Mouse (Mus musculus) left cerebral cortex, postnatal 36 days (tissue): Measurements from ENCODE around the gene Kcnmb1. TPM values are rescaled to one million over a fixed set of nuclear protein-coding genes. Genes with fewer than 3 reads are reported as not detected.

Experiments used
- DNase-seq, 2 experiments: peaks; one replicate each; pipeline ENCODE4 v3.0.0; 2021 to 2022; ENCODE audit warnings: low spot score in 2 of 2, mixed read lengths in 1 of 2
- intact Hi-C: fragments of 180-260 bp; cut with DNase I; formaldehyde crosslinking; loops from one replicate; pipeline ENCODE4 v1.15.1; 2025
- total RNA-seq, 2 experiments: library from RNA; stranded (reverse); gene quantifications; 2 replicates each; pipeline ENCODE4 v1.2.3; 2021

The Kcnmb1 gene
- total RNA-seq, 2 experiments from 2014 or later: 0.32 to 0.43 TPM

GRCm38 (mm10) chr11:33986525-33986924 lies 23.7 kb downstream of the Kcnmb1 start:
- DNase-seq: no peak
- intact Hi-C loops: no loop called here

- DNase-seq: no peak
- intact Hi-C loops: no loop called here
These were observed 27.2 kb downstream of the Kcnmb1 start for GRCm38 (mm10) chr11:33990002-33990401.

DNA sequence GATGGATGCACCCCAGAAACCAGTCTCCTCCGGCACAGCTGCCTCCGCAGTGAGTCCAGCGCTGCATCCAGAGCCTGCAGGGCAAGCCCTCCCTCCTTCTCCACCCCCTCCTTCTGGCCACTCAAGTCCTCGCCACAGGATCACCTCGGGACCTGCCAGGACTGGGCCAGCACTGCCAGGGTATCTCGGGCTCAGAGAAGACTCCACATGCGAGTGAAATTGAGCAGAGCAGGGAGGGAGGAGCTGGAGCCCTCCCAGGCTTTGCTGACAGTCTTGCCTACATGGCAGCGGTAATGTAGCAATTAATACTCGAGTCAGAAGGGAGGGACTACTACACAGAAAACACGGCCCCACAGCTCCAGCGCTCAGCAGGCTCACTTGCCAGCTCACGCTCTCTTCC lies 30.1 kb downstream of the Kcnmb1 start, which contains the start of gene Kcnip1:
Gene Kcnip1, minus strand, starts transcription at position 215 of the 400 bp plus-strand sequence.
- no peak for DNase-seq
- intact Hi-C loops: no loop called here

- intact Hi-C loops: no loop called here
- no peak for DNase-seq
These were observed 30.7 kb downstream of the Kcnmb1 start for GRCm38 (mm10) chr11:33993496-33993895.

GRCm38 (mm10) chr11:33998244-33998643 lies 35.4 kb downstream of the Kcnmb1 start:
- intact Hi-C loops: no loop called here
- DNase-seq: no peak

GRCm38 (mm10) chr11:34000416-34000815 lies 37.6 kb downstream of the Kcnmb1 start:
- no peak for DNase-seq
- intact Hi-C loops: loop anchor here (10.0 kb wide), 2 partner anchors 214 to 266 kb away; no protein-coding TSS in a partner anchor

- intact Hi-C loops: loop anchor here (10.0 kb wide), 2 partner anchors 213 to 267 kb away; no protein-coding TSS in a partner anchor
- peak; percentile 47 to 57 for DNase-seq
These were observed 39.3 kb downstream of the Kcnmb1 start for GRCm38 (mm10) chr11:34001938-34002592.

DNA sequence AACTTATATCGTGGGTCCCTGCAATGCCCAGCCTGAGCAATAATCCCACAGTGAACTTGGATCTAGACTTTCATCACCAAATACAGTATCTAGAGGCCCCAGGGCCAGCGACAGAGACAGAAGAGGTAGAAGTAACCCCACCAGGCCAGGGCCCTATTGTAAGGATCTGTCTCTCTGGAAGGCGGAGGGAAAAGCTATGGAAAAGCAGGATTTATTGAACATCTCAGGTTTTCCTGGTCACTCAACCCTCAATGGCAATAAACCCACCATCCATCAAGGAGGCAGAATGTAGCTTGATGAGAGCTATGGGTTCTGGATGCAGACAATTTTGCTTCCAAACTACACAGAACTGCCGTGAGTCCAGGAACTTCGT lies 39.8 kb downstream of the Kcnmb1 start:
- intact Hi-C loops: loop anchor here (10.0 kb wide), 2 partner anchors 212 to 268 kb away; no protein-coding TSS in a partner anchor
- no peak for DNase-seq

DNA sequence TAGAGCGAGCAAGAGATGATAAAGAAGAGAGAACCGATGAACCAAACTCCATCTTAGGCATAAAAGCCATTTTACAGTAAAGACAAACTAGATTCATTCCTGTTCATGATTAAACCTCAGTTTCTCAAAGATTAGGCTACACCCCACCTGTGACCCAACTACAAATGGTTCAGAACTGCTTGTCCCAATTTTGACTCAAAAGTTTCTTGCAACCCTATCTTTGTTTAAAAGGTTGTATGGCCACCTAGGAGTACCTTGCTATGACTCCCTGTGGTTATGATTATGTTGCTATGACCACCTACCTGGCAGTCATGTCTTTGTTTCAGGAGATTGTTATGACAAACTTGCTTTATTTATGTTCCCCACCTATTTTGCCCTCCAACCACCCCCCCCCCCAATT lies 44.8 kb downstream of the Kcnmb1 start:
- intact Hi-C loops: loop anchor here (5.0 to 10.0 kb wide), 4 partner anchors 65 to 273 kb away; no protein-coding TSS in a partner anchor
- DNase-seq: no peak

GRCm38 (mm10) chr11:34008214-34008613 lies 45.4 kb downstream of the Kcnmb1 start:
- DNase-seq: no peak
- intact Hi-C loops: loop anchor here (5.0 to 10.0 kb wide), 4 partner anchors 64 to 273 kb away; no protein-coding TSS in a partner anchor

GRCm38 (mm10) chr11:34008702-34009101 lies 45.9 kb downstream of the Kcnmb1 start:
- intact Hi-C loops: loop anchor here (5.0 to 10.0 kb wide), 4 partner anchors 64 to 274 kb away; no protein-coding TSS in a partner anchor

DNA sequence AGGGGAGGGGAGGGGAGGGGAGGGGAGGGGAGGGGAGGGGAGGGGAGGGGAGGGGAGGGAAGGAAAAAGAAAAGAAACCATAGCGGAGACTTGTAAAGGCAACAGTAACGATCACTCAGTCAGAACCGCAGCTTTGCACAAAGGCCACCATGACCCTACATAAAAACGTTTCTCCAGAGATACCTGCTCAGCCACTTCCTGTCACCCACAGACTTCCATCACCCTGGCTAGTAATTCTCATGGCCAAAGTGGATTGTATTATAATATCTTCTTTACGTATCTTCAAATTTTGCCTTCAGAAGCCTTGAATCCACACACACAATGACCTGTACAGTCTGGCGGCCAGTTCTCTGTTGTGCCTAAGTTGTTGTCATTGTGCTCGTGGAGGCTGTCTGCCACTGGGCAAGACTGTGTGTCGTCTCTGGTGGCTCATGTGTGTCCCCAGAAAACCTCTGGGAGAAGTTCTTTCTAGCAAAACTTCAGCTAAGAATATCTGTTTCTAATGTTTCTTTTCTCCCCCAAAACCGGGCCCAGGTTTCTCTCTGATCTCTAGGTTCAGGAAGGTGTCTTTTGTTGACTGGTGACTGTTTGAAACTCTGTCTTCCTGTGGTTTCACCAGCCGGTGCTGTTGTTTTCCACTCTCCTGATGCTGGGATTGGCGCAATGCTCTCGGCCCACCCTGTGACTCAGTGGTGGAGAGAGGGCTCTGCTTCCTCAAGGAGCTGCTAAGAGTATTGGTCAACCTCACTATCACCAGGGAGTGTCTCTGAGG lies 46.7 kb downstream of the Kcnmb1 start:
- intact Hi-C loops: loop anchor here (5.0 to 10.0 kb wide), 4 partner anchors 63 to 275 kb away; no protein-coding TSS in a partner anchor
- DNase-seq: no peak

More at GRCm38 (mm10) chr11:34008702-34009101, 45.9 kb downstream of the Kcnmb1 start:
- DNase-seq: peak; percentile 18 to 54

DNA sequence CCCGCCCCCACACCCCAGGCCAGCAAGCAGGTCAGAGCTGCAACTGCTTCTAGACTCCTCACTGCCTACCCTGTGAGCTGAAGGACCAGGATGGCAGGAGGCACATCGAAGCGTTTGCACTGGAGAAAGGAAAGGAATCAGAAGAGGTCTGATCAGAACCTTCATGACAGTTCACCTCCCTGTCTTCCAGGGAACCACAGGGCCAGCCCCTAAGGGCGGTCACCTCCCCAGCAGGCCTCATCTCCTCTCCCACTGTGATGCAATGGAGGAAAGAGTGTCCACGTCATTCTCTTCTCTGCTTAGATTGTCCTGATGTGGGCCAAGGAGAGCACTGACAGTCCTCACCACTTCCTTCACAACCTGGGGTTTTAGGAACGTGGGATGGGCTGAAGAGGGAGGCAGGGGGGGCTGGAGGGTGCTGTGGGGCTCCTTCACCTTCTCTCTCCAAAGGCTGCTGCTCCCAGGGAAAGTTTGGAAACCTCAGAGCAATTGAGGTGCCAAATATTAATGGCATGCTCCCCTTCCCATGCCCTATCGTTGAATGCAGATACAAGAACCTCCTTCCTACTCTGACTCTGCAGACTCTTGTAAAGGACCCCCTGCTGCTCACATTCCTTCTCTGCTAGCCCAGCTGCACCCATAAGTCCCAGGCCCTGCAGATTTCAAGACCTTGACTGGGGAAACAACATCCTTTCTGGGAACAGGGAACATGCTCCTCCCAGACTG lies 47.5 kb downstream of the Kcnmb1 start:
- intact Hi-C loops: no loop called here
- DNase-seq: no peak

DNA sequence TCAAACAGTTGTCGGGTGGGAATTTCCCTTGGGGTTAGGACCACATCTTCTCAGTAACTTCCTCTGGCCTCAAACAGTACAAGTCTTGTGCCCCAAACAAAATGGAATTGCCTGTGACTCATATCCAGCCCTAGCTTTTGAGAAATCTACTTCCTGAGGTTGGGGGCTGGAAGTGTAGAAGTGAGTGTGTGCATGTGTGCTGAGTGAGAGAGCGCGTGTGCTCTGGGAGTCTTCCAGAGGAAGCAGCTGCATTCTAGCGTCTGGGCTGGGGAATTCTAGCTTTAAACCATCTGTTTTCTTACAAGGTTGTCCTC lies 48.0 kb downstream of the Kcnmb1 start:
- intact Hi-C loops: no loop called here

GRCm38 (mm10) chr11:34012007-34012652 lies 49.3 kb downstream of the Kcnmb1 start:
- DNase-seq: no peak
- intact Hi-C loops: no loop called here

More for the DNA sequence above, 48.0 kb downstream of the Kcnmb1 start:
- DNase-seq: peak; percentile 12 to 28

Other genes starting within 250 kb of the Kcnmb1 start
- gene Kcnip1, start 30.1 kb downstream of the Kcnmb1 start, total RNA-seq: 10 to 100 TPM; 28.4 to 31.4 TPM
- gene Lcp2, start 83.9 kb downstream of the Kcnmb1 start, total RNA-seq: 1 to 10 TPM; 2.4 to 3.5 TPM
- gene 4930469K13Rik, start 135.5 kb downstream of the Kcnmb1 start, total RNA-seq: not detected
- gene Foxi1, start 245.1 kb downstream of the Kcnmb1 start, total RNA-seq: under 1 TPM in 1 of 2 experiments, not detected in 1; 0.12 TPM